Mouse (Mus musculus) thymus, postnatal 36 days (tissue): ENCODE results near the gene Saa4.
"Not testable (repeated sequence)": the region's sequence is repeated elsewhere in the genome, so short reads cannot be mapped to it uniquely, and the experiment has no call there.

Source experiments
- DNase-seq, 2 experiments: peaks; one replicate each; pipeline ENCODE4 v3.0.0; 2022; ENCODE audit warnings: mixed read lengths in 2 of 2

The Saa4 gene

DNA sequence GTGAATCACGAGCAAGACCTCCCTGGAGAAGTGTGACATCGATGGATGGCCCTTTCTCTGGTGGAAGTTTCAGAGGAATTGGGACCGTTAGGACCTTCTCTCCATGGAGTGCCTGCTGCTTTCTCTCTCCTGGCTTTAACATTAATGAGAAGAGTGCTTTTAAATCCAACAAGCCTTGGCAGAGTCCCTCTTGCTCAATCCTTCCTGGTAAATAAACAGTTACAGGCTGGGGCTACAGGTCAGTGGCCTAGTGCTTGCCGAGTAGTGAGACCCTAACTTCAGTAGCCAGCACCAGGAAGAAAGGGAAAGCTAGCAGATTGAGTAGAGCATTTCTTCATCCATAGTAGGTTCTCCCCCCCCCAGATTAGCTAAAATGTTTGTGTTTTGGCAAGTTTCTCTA, at the start of gene Saa4:
Gene Saa4, minus strand, starts transcription at position 146 of the 400 bp plus-strand sequence.
- DNase-seq: no peak

DNA sequence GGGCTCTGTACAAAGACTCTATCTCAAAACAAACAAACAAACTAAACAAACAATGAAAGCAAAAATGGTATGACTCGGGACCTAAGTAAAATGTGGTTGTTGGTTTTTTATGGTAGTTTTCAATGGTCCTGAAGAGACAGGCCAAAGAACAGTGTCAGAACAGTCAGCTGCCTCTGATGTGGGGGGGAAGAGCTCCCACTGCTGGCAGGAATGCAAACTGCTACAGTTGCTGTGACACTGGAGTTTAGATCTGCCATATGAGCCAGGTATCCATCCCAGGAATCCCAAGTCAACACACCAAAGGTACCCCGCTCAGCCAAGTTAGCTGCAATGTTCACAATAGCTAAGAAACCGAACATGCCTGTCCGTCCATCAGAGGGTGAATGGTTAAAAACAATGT, 38.3 kb upstream of the Saa4 start:
- DNase-seq: peak; percentile 12 to 22

DNA sequence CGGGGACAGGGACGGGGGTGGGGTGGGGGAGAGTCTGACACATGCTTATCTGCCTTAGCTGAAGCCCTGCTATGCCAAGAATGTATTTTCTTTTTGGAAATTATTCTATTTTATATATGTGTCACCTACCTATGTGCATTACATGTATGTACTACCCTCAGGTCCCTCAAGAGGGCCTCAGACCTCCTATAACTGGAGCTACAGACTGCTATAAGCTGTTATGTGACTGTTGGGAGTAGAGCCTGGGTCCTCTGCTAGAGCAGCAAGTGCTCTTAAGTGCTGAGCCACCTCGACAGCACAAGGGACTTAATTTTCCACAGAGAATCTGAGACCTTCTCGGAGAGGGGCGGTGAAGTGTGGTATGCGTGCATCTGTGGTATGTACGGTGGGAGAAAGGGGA, 36.0 kb upstream of the Saa4 start:
- no peak for DNase-seq

DNA sequence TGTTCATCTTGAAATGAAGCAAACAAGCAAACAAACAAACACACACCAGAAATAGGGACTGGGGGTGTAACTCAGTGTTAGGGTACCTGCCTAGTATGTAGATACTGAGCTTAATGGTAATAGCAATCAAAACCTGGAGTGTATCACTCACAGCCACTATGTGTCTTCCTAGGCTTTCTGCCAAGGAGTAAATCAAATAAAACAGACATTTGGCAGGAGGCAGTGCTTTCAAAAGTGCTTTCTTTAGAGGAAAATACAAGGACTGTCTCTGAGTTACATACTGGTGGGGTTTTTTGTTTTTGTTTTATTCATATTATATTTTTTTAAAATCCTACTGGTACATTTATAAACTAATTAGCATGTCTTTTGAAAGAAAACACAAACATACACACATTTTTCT, 35.0 kb upstream of the Saa4 start:
- no peak for DNase-seq

DNA sequence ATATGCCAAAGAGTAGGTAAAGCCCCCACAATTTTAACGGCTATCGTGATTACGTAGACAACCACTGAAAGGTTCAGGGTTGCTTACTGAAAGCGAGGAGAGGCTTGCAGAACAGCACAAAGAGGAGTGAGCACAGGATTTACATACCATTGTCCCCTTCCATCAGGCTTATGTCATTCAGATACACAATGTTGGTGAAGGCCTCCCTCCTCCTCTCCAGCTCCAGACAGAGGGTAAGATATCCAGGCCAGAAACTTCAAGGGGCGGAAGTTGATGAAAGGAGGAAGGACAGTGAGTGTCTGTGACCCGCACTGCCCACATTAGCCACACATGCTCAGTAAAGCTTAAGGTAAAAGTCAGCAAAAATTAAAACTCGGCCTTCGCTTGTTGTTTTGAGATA, 32.3 kb upstream of the Saa4 start:
- DNase-seq: no peak

DNA sequence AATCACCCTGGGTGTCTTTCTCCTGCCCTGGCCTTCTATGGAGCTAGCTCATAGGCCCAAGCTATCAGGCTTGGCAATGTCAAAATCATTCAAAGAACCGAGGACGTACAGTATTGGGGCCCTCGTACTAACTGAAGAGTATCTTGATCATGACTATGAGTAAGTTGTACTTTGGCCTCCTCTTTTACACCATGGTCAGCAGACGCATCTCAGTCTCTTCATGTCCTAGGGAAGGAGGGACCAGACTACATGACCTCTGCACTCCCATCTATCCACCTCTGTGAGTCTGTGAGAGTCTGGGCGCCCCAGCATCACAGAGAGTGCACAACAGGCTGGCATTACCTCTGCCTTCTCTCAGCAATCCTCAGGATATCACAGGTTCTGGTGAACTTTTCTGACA, 30.2 kb upstream of the Saa4 start:
- no peak for DNase-seq

DNA sequence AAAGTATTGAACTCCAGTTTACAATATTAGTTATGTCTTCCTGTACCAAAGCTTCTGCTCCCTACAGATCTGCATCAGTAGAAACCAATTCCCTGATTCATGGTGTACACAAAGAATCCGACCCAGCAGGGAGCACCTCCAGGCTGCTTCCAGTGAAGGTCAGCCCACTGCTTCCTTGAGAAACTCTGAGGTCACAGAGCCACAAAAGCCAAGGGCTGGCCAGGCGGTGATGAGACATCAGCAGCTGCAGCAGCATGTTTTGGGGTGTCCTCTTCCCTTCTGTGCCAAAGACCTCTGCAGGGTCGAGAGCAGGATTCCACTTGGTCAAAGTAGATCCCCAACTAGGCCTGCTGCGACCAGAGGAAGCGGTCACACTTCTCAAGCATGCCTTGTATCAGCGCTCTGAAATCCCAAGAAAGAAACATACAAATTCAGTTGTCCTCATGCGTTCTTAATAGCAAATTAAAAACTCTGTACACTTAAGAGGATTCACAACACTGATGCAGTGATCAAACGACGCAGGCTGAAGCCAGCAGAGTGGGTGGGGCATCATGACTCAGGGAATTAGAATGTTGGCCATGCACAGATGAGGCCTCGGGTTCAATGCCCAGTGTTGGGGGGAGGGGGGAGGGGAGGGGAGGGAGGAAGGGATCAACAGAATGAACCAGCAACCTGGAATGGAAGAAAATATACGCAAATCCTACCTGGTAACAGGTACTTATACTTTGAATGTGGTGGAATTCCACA, 28.8 kb upstream of the Saa4 start:
- DNase-seq: no peak

DNA sequence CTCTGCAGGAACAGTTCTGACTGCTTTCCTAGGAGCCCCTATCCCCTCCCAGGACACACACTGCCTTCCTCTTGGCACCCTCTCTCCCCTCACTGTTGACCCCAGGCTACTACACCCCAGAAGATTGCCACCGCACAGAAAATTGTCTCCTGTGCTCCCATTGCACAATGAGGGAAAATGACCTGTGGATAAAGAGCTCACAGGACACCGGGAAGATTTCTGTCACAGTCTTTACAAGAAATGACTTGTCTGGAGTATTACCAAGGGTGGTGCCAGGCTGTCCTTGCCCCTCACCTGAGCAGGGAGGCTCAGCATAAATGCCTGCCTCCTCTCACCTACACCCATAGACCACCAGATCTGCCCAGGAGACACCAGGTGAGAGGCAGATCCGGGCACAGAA, 19.1 kb upstream of the Saa4 start, which contains the start of gene Saa2:
Gene Saa2, plus strand, starts transcription at position 301 of the 400 bp plus-strand sequence.
- DNase-seq: no peak

DNA sequence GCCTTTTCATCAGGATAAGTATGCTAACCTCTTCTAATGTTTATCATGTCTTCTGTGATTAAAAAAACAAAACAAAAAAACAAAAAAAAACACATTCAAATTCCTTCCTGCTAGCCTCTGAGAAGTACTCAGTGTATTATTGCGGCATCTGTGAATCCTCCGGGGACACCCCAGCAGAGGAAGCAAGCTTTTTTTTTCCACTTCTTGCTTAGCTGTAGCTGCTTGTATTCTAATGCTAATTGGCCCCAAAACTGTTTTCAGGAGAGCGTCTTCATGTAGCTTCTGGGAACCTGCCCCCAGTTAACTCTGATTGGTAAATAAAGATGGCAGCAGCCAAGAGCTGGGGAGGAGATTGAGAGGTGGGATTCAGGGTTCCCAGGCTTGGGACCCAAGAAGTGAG, 16.1 kb upstream of the Saa4 start:
- no peak for DNase-seq

DNA sequence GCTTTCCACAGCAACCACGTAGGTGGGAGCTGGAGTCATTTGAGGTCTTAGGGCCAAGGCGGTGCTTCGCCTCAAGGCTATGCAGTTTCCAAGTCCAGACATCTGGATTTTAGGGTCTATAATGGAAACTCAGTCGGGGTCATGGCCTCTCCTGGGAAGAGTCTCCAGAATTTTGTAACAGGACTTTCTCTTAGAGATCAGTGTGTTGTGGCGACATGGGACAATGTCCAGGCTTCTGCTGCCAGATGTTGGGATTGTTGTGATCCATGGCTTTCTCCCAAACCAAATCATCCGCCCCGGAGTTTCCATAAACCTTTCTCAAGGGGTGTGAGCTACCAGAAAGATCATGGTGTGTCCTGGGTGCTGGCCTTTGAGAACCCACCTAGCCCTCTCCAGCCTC, 14.0 kb upstream of the Saa4 start:
- no peak for DNase-seq

DNA sequence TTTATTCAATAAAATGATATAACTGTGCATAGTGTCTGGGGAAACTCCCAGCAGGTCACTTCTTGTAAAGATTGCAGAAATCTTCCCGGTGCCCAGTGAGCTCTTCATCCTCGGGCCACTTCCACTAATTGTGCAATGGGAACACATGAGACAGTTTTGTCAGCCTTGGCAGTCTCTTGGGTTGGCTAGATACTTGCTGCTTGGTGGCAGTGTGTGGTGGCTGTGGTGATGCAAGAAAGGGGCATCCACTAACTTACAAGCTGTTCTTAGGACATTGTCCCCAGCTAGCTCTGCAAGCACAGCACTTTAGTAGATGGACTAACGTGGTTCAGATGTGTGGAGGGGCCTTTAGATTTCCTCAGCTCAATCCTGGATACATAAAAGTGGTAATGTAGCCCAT, 13.4 kb upstream of the Saa4 start:
- DNase-seq: no peak

DNA sequence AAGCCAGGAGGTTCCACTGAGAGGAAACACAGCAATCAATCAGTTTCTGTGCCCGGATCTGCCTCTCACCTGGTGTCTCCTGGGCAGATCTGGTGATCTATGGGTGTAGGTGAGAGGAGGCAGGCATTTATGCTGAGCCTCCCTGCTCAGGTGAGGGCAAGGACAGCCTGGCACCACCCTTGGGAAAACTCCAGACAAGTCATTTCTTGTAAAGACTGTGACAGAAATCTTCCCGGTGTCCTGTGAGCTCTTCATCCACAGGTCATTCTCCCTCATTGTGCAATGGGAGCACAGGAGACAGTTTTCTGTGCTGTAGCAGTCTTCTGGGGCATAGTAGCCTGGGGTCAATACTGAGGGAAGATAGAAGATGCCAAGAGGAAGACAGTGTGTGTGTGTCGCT, 10.5 kb upstream of the Saa4 start, which contains the start of gene Saa1:
Gene Saa1, minus strand, starts transcription at position 101 of the 400 bp plus-strand sequence.
- DNase-seq: not testable (repeated sequence)

DNA sequence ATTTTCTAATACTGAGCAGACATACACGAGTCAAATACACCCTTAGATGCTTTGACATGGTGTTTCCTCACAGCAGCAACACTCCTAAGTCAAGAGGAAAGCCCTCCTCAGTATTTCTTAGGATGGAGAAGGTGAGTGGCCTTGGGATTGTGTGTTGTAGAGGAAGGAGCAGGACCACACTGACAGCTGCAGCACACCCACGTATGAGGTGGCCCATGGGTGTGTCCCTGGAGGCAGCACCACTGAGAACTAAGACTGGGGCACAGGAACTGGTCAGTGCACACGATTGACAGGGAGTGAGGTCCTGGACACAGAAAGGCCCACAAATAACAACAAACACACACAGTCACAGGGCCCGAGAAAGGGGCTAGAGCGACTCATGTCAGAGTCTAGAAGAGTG, 7.6 kb upstream of the Saa4 start:
- DNase-seq: not testable (repeated sequence)

DNA sequence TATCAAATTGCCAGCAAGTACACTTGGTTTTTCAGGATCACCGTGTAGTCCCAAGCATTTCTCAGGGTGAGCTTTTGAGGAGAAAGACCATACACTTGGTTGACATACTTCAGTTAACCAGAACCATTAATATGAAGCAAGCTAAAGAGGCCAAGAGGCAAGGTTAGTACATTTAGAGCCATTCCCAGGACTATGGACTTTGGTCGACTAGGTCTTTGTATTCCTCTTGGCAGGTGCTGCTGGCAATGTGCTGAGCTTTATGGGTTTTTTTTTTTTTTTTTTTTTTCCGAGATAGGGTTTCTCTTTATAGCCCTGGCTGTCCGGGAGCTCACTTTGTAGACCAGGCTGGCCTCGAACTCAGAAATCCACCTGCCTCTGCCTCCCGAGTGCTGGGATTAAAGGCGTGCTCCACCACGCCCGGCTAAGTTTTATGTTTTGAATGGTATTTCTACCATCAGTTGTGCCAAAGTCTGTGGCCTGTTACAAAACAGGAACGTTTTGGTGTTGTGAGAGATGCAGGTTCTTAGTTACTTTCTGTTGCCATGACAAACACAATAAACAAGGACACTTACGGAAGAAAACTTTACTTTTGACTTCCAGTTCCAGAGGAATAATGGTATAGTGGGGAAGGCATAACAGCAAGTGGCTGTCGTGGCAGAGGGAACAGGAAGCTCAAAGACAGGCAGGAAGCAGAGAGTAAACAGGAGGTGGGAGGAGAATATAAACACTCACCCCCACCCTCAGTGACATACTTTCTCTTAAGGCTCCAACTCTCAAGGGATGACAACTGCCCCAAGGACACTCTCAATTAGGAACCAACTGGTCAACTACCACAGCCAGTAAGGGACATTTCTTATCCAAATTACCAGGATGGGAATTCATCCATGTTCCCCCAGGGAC, 6.4 kb upstream of the Saa4 start:
- no peak for DNase-seq

DNA sequence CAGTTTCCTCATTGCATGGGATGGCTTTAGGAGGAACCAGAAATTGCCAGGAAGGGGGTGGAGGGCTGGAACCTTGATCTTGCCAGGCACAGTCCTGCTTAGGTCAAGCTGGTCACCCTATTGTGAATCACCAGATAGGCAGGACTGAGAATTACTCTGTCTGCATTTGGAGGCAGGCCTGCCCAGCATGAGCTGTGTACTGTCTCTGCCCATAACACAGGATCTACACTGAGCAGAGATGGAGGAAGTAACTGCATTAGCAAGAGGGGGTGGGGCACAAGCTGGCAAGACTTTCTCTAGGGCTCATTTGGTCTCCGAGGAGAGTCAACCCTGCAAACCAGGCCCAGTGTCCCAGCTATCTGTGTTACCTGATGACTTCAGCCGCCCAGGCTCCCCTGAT, 2.6 kb upstream of the Saa4 start:
- no peak for DNase-seq

DNA sequence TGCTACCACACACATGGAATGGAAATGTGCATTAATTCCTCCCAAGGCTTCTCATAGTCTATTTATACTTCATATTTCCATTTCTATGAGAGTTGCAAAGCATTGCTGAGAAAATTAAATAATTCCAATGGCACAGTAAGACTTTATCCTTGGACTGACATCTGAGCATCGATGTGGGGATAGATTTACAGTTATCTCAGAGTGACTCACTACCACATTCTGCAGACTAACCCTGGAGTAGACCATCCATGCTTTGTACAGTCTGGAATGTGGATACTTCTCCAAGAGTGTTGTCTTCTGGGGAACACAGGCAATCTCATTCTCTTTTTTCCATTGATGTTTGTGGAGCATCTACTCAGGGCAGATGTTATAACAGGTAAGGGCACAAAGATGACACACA, 4.8 kb downstream of the Saa4 start:
- DNase-seq: no peak

DNA sequence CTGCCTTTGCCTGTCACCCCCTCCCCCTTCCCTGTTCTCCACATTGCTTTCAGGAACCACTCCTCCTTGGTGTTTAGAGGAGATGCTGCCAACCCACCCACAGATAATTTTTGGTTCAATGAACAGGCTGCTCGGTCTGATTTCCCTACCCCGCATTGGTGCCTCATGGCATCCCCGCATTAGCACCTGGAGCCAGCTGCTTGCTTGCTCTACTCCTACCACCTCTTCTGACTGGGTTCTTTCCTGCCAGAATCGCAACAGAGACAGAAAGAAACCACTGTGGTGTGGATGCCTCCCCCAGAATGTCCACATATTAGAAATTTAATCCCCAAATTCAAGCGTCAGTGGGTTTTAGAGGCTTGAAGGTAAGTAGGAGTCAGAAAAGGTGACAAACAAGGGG, 8.0 kb downstream of the Saa4 start:
- DNase-seq: no peak

DNA sequence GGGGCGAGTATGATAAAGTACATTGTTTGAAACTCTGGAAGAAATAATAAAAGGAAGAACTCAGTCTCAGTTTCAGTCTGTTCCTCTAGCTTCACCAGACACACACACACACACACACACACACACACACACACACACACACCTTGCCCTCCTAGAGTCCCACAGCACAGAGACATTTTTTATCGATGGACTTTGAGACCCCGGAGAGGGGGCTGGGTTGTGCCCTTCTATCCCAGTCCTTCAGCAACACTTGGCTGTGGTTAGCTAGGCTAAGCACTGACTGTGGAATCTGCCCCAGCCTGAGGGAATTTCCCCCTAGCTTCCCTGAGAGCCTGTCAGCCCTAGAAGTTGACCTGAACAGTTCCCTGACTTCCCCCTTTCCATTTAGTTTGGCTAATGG, 8.6 kb downstream of the Saa4 start:
- no peak for DNase-seq

DNA sequence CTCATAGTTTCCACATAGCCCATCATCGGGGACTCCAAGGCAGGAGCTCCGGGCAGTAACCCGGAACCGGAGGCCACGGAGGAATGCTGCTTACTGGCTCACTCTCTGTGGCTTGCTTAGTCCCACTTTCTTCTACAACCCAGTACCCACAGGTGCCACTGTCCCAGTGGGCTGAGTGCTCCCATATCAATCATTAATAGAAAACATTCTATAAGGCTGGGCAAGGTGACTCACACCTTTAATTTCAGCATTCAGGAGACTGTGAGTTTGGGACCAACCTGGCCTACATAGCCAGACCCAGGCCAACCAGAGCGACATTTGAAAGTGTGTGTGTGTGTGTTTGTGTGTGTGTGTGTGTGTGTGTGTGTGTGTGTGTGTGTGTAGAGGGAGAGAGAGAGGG, 9.0 kb downstream of the Saa4 start:
- DNase-seq: no peak

DNA sequence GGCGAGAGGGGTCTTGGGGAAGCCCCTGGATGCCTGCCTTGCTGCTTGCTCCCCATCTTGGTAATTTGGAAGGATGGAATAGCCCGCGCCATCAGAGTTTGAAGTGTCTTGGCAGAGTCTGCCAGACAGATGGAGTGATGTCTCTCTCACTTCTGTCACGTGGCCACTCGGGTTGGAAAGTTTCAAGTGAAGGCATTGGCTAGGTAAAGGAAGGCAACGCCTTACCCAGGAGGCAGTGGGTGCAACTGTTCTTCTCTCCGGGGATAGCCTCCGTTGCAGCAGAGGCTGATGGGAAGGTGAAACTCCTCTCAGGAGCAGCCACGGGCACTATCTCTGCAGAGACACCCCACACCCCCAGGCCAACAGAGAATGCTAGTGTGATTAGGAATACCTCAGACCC, 11.9 kb downstream of the Saa4 start:
- no peak for DNase-seq

DNA sequence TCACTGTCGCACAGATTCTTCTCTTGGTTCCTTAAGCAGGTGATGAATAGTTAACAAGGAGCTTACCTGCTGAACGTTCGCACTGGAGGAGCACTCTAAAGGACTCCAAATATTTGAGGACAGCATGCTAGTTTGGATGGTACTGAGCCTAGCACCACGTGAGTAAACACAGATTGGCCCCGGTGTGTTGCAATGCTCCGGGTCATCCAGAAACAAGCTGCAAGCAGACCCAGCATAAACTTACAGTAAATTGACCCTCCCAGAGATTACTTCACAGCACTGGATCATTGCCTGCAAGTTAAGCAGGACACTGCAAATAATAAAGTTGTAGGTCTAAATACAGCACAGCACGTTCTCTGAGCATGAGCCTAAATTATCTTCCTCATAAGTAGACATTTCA, 12.9 kb downstream of the Saa4 start:
- no peak for DNase-seq

DNA sequence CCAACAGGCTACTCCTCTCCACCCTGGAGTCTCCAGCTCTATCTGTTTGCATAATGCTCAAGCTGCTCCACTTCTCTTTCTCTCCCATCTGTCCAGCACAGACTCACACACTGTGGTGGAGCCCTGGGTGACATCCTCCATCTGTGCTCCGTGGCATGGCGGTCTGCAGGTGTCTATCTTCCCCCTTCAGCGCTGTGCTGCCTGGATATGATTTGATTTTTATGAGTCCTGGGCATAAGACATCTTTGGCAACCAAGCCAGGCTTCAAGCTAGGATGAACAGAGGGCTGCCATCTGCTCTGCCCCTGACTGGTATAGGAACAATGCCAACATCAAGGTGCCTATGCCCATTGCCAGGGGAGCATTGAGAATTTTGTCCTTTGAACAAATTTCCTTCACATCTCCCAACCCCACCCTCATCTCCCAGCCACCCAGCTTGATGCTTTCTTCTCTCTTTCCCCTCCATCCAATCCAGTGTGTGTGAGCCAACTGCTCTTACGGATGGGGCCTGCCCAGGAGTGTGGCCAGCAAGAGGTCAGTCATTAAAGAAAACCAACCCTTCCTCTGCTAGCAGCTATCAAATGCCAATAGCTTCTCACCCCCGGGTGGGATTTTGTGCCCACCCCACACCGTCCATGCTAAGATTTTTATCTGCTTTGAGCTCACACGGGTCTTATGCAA, 13.7 kb downstream of the Saa4 start:
- DNase-seq: no peak

DNA sequence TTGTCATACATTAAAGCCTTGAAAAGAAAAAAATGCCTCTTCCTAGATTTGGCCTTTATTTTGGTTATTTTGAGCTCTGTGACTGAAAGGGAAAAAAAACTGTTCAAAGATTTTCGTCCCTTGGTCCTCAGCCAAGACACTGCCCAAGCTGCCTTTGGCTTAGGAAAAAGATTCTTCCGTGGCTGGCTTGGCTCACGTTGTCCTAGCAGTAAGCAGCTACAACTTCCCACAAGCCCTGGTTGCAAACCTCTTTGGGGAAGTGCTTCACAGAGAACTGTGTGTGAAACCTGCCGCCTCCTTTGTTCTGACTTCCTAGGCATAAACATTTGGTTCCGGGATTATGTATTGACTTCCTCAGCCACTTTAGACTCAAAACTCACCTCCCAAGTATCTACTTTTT, 15.5 kb downstream of the Saa4 start:
- DNase-seq: no peak

DNA sequence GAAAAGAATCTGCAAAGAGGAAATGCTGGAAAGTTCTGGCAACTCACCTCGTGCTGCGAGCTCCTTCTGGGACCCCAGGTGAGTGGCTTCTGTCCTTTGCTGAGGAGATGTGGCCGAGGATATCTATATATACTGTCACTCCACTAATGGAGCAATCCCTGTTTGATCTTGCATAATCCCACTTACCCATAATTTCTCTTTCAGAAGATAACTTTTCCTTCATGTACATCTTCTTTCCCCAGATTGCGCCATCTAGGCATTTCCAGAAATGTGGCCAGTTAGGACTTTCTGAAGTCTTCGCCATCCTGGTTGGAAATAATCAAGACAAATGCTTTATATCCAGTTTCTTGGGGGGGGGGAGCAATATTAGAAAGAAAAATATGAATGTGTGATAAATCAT, 16.8 kb downstream of the Saa4 start, which contains the start of gene Saa3:
Gene Saa3, minus strand, starts transcription at position 101 of the 400 bp plus-strand sequence.
- DNase-seq: no peak
